Mouse (Mus musculus) kidney, embryonic 14.5 days (tissue): ENCODE results near the gene Cuta. TPM values are rescaled to one million over a fixed set of nuclear protein-coding genes. Genes with fewer than 3 reads are reported as not detected.

ENCODE experiments used
- ATAC-seq: fragments of 200-750 bp; cut with Nextera tagmentation; 2 replicates; pipeline ENCODE4 v1.8.0; 2017; ENCODE audit warnings: moderate number of reproducible peaks, mild to moderate bottlenecking, moderate TSS enrichment, moderate library complexity; ENCODE audit not compliant: low FRiP score, low TSS enrichment
- H3K27ac ChIP-seq: fragments of 300-500 bp; sonication (generic); 2 replicates; pipeline ENCODE4 v1.5.1; 2014; ENCODE audit warnings: low read depth, mild to moderate bottlenecking, low read length, moderate library complexity, mixed read lengths
- H3K27me3 ChIP-seq: fragments of 300-500 bp; sonication (generic); 2 replicates; pipeline ENCODE4 v1.6.1; 2014; ENCODE audit warnings: mild to moderate bottlenecking, low read length; ENCODE audit not compliant: control insufficient read depth, insufficient read depth
- H3K36me3 ChIP-seq: fragments of 300-500 bp; sonication (generic); 2 replicates; pipeline ENCODE4 v1.6.1; 2014; ENCODE audit warnings: low read length, mixed read lengths; ENCODE audit not compliant: control insufficient read depth, insufficient read depth
- H3K4me1 ChIP-seq: fragments of 300-500 bp; sonication (generic); 2 replicates; pipeline ENCODE4 v1.6.1; 2014; ENCODE audit warnings: low read length, mixed read lengths; ENCODE audit not compliant: control insufficient read depth, insufficient read depth
- H3K4me2 ChIP-seq: fragments of 300-500 bp; sonication (generic); replicated peaks from 2 replicates; pipeline ENCODE4 v1.6.1; 2014; ENCODE audit warnings: low read depth, mild to moderate bottlenecking, low read length
- H3K4me3 ChIP-seq: fragments of 300-500 bp; sonication (generic); 2 replicates; pipeline ENCODE4 v1.5.1; 2014; ENCODE audit warnings: mild to moderate bottlenecking, low read length
- H3K9ac ChIP-seq: fragments of 300-500 bp; sonication (generic); 2 replicates; pipeline ENCODE4 v1.6.1; 2014; ENCODE audit warnings: low read depth, mild to moderate bottlenecking, low read length, moderate library complexity
- H3K9me3 ChIP-seq: fragments of 300-500 bp; sonication (generic); 2 replicates; pipeline ENCODE4 v1.6.1; 2016; ENCODE audit warnings: low read length; ENCODE audit not compliant: control insufficient read depth
- WGBS: fragments of 180-500 bp; shearing (Covaris S2); extraction: QIAGEN DNeasy Blood & Tissue Kit; methylation state at CpG from one replicate; pipeline ENCODE4 v1.1.7; 2014; 5-methylcytosine and 5-hydroxymethylcytosine counted together
- polyA plus RNA-seq: library from polyadenylated mRNA; unstranded; fragments of >200 nt; fragmentation: Nextera tagmentation; extraction: Ambion mirVana; gene quantifications from 2 replicates; pipeline ENCODE4 v1.2.1, GENCODE M21; 2014

Gene Cuta
- polyA plus RNA-seq, 1 experiment from 2014 or later: 182 TPM

GRCm38 (mm10) chr17:26961572-26962240 lies 22.3 kb upstream of the Cuta start:
- Histone ChIP-seq H3K4me2 (no peak overlapping the region), H3K27ac (no peak overlapping the region), H3K27me3 (no peaks in the 10 kb centered on the region), H3K36me3 (peaks cover 89% of the 10 kb centered on the region), H3K9ac (no peak overlapping the region), H3K4me1 (no peaks in the 10 kb centered on the region), H3K9me3 (no peaks in the 10 kb centered on the region), H3K4me3 (no peak overlapping the region)
- no peak for ATAC-seq
- WGBS: 94% methylated on average over 21 of the region's 21 CpGs

- no peaks in the 10 kb centered on the region for H3K27me3 ChIP-seq
- no peaks in the 10 kb centered on the region for H3K4me1 ChIP-seq
- no peak overlapping the region for H3K4me2 ChIP-seq
- peaks cover 88% of the 10 kb centered on the region for H3K36me3 ChIP-seq
- H3K9ac ChIP-seq: no peak overlapping the region
- no peak overlapping the region for H3K27ac ChIP-seq
- 95% methylated on average over 4 of the region's 4 CpGs for WGBS
- ATAC-seq: no peak
- no peaks in the 10 kb centered on the region for H3K9me3 ChIP-seq
- H3K4me3 ChIP-seq: no peak overlapping the region
Observed at GRCm38 (mm10) chr17:26959815-26960214, 20.4 kb upstream of the Cuta start.

- WGBS: 49% methylated on average over 5 of the region's 5 CpGs
Observed at GRCm38 (mm10) chr17:26958880-26959279, 19.5 kb upstream of the Cuta start.

GRCm38 (mm10) chr17:26957872-26958271 lies 18.5 kb upstream of the Cuta start:
- no peak for ATAC-seq
- H3K9me3 ChIP-seq: no peaks in the 10 kb centered on the region
- peaks cover 73% of the 10 kb centered on the region for H3K36me3 ChIP-seq
- no peak overlapping the region for H3K27ac ChIP-seq
- peaks cover 13% of the 10 kb centered on the region for H3K4me1 ChIP-seq
- H3K4me3 ChIP-seq: no peak overlapping the region
- H3K4me2 ChIP-seq: no peak overlapping the region
- no peak overlapping the region for H3K9ac ChIP-seq
- 93% methylated on average over 5 of the region's 5 CpGs for WGBS
- no peaks in the 10 kb centered on the region for H3K27me3 ChIP-seq

More at GRCm38 (mm10) chr17:26958880-26959279, 19.5 kb upstream of the Cuta start:
- Histone ChIP-seq H3K27ac (no peak overlapping the region), H3K9ac (no peak overlapping the region), H3K4me1 (peaks cover 3% of the 10 kb centered on the region; the same call in 1 of the 2 replicates), H3K27me3 (no peaks in the 10 kb centered on the region), H3K4me2 (no peak overlapping the region), H3K36me3 (peaks cover 80% of the 10 kb centered on the region), H3K4me3 (no peak overlapping the region), H3K9me3 (no peaks in the 10 kb centered on the region)
- no peak for ATAC-seq

- Histone ChIP-seq H3K9ac (no peak overlapping the region), H3K27ac (no peak overlapping the region), H3K36me3 (peaks cover 63% of the 10 kb centered on the region), H3K4me3 (no peak overlapping the region), H3K4me1 (peaks cover 23% of the 10 kb centered on the region), H3K9me3 (no peaks in the 10 kb centered on the region), H3K4me2 (no peak overlapping the region), H3K27me3 (no peaks in the 10 kb centered on the region)
- 91% methylated on average over 18 of the region's 18 CpGs for WGBS
- no peak for ATAC-seq
Observed at GRCm38 (mm10) chr17:26956895-26957294, 17.5 kb upstream of the Cuta start.

- H3K27ac ChIP-seq: no peak overlapping the region
- H3K27me3 ChIP-seq: no peaks in the 10 kb centered on the region
- ATAC-seq: no peak
- no peak overlapping the region for H3K4me3 ChIP-seq
- peaks cover 57% of the 10 kb centered on the region for H3K36me3 ChIP-seq
- WGBS: 86% methylated on average over 5 of the region's 5 CpGs
- peaks cover 29% of the 10 kb centered on the region for H3K4me1 ChIP-seq
- H3K9me3 ChIP-seq: no peaks in the 10 kb centered on the region
- no peak overlapping the region for H3K9ac ChIP-seq
- no peak overlapping the region for H3K4me2 ChIP-seq
Observed at GRCm38 (mm10) chr17:26956309-26956708, 16.9 kb upstream of the Cuta start.

- H3K4me2 ChIP-seq: peak overlapping the region; percentile 55
- peaks cover 53% of the 10 kb centered on the region for H3K4me1 ChIP-seq
- no peak for ATAC-seq
- no peak overlapping the region for H3K9ac ChIP-seq
- peaks cover 38% of the 10 kb centered on the region for H3K36me3 ChIP-seq
- no peak overlapping the region for H3K27ac ChIP-seq
- no peaks in the 10 kb centered on the region for H3K9me3 ChIP-seq
- no peak overlapping the region for H3K4me3 ChIP-seq
- WGBS: 18% methylated on average over 12 of the region's 16 CpGs
- H3K27me3 ChIP-seq: no peaks in the 10 kb centered on the region
Observed at GRCm38 (mm10) chr17:26953726-26954125, 14.4 kb upstream of the Cuta start.

GRCm38 (mm10) chr17:26953201-26953600 lies 13.8 kb upstream of the Cuta start:
- Histone ChIP-seq H3K4me3 (peak overlapping the region; percentile 34; the same call in 1 of the 2 replicates), H3K27ac (no peak overlapping the region), H3K4me2 (peak overlapping the region; percentile 55), H3K36me3 (peaks cover 33% of the 10 kb centered on the region), H3K27me3 (no peaks in the 10 kb centered on the region), H3K4me1 (peaks cover 53% of the 10 kb centered on the region), H3K9ac (no peak overlapping the region), H3K9me3 (no peaks in the 10 kb centered on the region)
- 24% methylated on average over 6 of the region's 6 CpGs for WGBS
- ATAC-seq: no peak

GRCm38 (mm10) chr17:26951952-26952877 lies 12.8 kb upstream of the Cuta start:
- no peaks in the 10 kb centered on the region for H3K9me3 ChIP-seq
- ATAC-seq: peak; percentile 15; the same call in 1 of the 2 replicates
- H3K4me3 ChIP-seq: peak overlapping the region; percentile 34
- H3K4me1 ChIP-seq: peaks cover 59% of the 10 kb centered on the region
- H3K36me3 ChIP-seq: peaks cover 24% of the 10 kb centered on the region
- H3K9ac ChIP-seq: peak overlapping the region; percentile 52; the same call in 1 of the 2 replicates
- no peaks in the 10 kb centered on the region for H3K27me3 ChIP-seq
- 8% methylated on average over 22 of the region's 23 CpGs for WGBS
- peak overlapping the region; percentile 55 for H3K4me2 ChIP-seq
- H3K27ac ChIP-seq: no peak overlapping the region
